Mouse (Mus musculus) heart, postnatal 10 days (tissue): Measurements from ENCODE around the gene Zap70. TPM values are rescaled to one million over a fixed set of nuclear protein-coding genes. Genes with fewer than 3 reads are reported as not detected.
"Not testable (repeated sequence)": the region's sequence is repeated elsewhere in the genome, so short reads cannot be mapped to it uniquely, and the experiment has no call there.

ENCODE experiments used
- DNase-seq, 2 experiments: peaks; one replicate each; pipeline ENCODE4 v3.0.0; 2021
- intact Hi-C: fragments of 180-260 bp; cut with DNase I; formaldehyde crosslinking; loops from one replicate; pipeline ENCODE4 v1.15.1; 2025
- total RNA-seq, 2 experiments: library from RNA; stranded (reverse); gene quantifications; 2 replicates each; pipeline ENCODE4 v1.2.3; 2021

Zap70 gene
- total RNA-seq, 2 experiments from 2014 or later, result 0.27 to 0.57 TPM

DNA sequence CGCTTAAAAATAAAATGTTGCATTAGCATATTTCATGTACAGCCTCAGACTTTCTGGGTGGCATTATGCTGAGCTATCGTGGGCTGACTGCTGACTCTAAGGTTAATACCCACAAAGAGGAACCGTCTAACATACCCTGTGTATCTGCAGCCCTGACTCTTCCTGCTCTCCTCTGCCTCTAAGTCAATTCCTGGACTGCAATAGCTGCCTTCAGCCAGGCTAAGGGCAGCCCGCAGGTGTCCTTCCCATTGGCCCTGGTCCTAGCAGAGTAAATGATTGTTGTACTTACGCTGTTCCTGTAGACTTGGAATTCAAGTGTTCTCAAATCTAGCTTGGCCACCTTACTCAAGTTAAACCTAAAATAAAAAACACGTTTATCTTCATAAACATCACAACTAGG is 53.6 kb downstream of the Zap70 start:
- intact Hi-C loops, result no loop called here
- DNase-seq, result no peak

DNA sequence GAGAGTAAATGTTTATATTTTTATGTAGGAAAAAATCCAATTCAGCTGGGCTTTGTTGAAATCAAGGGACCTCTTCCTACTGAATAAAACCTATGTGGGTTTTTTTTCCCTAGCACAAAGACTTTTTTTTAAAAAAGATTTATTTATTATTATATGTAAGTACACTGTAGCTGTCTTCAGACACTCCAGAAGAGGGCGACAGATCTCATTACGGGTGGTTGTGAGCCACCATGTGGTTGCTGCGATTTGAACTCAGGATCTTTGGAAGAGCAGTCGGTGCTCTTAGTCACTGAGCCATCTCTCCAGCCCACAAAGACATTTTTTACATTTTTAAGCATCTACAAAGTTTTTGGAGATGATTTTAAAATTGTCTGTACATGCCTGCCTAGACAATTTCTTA is 60.3 kb downstream of the Zap70 start:
- intact Hi-C loops, result loop anchor here (2.0 to 5.0 kb wide), 2 partner anchors 117 to 210 kb away; no protein-coding TSS in a partner anchor

DNA sequence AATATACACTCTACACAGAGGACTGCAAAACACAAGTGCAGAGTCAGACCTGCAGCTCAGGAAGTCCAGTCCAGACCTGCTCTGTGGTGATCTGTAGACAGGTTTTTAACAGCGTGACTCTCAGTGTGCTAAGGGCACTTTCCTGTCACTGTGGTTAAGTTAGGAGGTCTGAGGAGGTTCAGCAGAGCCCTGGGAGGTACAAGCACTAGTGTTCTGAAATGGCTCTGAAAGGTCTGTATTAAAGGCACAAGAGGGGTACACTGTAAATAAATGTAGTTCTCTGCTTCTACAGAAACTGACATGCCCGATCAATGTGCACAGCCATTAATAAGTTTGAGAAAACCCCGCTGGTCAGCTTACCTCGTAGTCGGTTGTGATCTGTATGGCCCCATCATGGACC is 62.8 kb downstream of the Zap70 start:
- no peak for DNase-seq
- intact Hi-C loops, result loop anchor here (5.0 kb wide), 1 partner anchor 208 kb away; no protein-coding TSS in a partner anchor

More for the DNA sequence above, 60.3 kb downstream of the Zap70 start:
- not testable (repeated sequence) for DNase-seq

DNA sequence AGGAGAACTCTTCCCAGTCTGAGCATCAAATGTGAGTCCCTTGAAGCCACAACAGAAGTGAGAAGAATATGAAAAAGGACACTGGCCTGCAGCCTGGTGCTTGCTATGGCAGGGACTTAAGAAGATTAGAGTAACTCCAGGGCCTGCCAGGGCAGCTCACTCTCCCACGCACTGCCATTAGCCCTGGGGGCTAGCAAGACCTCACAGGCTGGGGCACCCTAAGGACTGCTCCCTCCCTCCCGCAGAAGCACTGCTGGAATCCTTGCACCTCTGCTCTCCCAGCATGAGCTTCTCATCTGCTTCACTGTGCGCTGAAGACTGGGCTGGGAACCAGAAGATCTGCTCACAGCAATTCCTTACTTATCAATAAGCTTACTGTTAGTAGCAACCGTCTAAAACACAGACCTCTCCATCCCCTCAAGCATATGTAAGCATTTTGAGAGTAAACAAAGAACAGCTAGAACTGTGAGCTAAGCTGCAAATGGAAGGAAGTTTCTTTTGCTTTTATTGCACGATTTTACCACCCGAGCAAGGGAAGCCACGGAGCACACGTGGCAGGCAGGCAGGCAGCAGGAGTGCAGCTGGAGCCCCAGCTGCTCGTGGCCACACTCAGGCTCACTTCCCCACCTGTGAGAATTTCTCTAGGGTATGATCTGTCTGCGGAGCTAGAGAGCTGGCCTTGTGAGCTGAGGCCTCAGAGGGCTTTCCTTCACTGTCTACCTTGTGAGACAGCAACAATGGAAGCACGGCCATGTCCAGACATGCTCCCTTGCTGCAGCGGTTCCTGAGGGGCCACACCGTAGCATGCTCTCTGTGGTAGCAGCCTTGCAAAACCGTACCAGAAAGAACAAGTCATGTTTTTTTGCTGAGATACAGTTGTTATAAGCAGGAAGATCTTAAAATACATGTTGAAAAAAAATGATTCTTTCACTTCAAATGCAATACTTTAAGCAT is 69.6 kb downstream of the Zap70 start:
- intact Hi-C loops, result no loop called here
- no peak for DNase-seq

Other genes starting within 250 kb of the Zap70 start
- gene Cnnm3, start 249.9 kb upstream of the Zap70 start, total RNA-seq, result 10 to 100 TPM; 15.3 to 18.3 TPM
- gene Ankrd23, start 224.9 kb upstream of the Zap70 start, total RNA-seq, result 100 to 1,000 TPM; 189 to 244 TPM
- 100 to 1,000 TPM in 1 of 2 experiments, 10 to 100 TPM in 1; 90.6 to 123 TPM for gene Gm42417, start 222.4 kb upstream of the Zap70 start, total RNA-seq
- 10 to 100 TPM; 12.9 to 14.1 TPM for gene Ankrd39, start 214.4 kb upstream of the Zap70 start, total RNA-seq
- gene Sema4c, start 203.4 kb upstream of the Zap70 start, total RNA-seq, result 10 to 100 TPM; 24.4 to 25.0 TPM
- 1 to 10 TPM in 1 of 2 experiments, under 1 TPM in 1; 0.60 to 1.2 TPM for gene Fam178b, start 78.6 kb upstream of the Zap70 start, total RNA-seq
- gene Cox5b, start 70.3 kb upstream of the Zap70 start, total RNA-seq, result 1,000 to 10,000 TPM; 2,031 to 2,046 TPM
- gene 4933424G06Rik, start 51.6 kb upstream of the Zap70 start, total RNA-seq, result not detected
- gene Actr1b, start 47.4 kb upstream of the Zap70 start, total RNA-seq, result 100 to 1,000 TPM; 118 to 127 TPM
- 10 to 100 TPM; 44.1 to 44.8 TPM for gene Tmem131, start 181.9 kb downstream of the Zap70 start, total RNA-seq